Mouse (Mus musculus) midbrain, embryonic 14.5 days (tissue): Measurements from ENCODE around the gene Rdh12. TPM values are rescaled to one million over a fixed set of nuclear protein-coding genes. Genes with fewer than 3 reads are reported as not detected.

Experiments
- ATAC-seq: fragments of 200-750 bp; cut with Nextera tagmentation; 2 replicates; pipeline ENCODE4 v1.8.0; 2017; ENCODE audit warnings: moderate number of reproducible peaks, moderate library complexity; ENCODE audit not compliant: low FRiP score, low TSS enrichment
- DNase-seq: peaks from one replicate; pipeline ENCODE4 v3.0.0-alpha.2; 2015
- H3K27ac ChIP-seq: fragments of 300-500 bp; sonication (generic); replicated peaks from 2 replicates; pipeline ENCODE4 v1.5.1; 2014; ENCODE audit warnings: mild to moderate bottlenecking, low read depth, low read length, moderate library complexity
- H3K27me3 ChIP-seq: fragments of 300-500 bp; sonication (generic); 2 replicates; pipeline ENCODE4 v1.6.1; 2014; ENCODE audit warnings: low read length, control low read depth, mixed read lengths; ENCODE audit not compliant: control insufficient read depth, insufficient read depth
- H3K36me3 ChIP-seq: fragments of 300-500 bp; sonication (generic); 2 replicates; pipeline ENCODE4 v1.6.1; 2014; ENCODE audit warnings: low read length, control low read depth; ENCODE audit not compliant: control insufficient read depth, insufficient read depth
- H3K4me1 ChIP-seq: fragments of 300-500 bp; sonication (generic); 2 replicates; pipeline ENCODE4 v1.6.1; 2014; ENCODE audit warnings: mild to moderate bottlenecking, antibody characterized with exemption, low read length, control low read depth; ENCODE audit not compliant: control insufficient read depth, insufficient read depth
- H3K4me2 ChIP-seq: fragments of 300-500 bp; sonication (generic); 2 replicates; pipeline ENCODE4 v1.6.1; 2014; ENCODE audit warnings: mild to moderate bottlenecking, low read length, moderate library complexity
- H3K4me3 ChIP-seq: fragments of 300-500 bp; sonication (generic); replicated peaks from 2 replicates; pipeline ENCODE4 v1.5.1; 2014; ENCODE audit warnings: low read depth, low read length
- H3K9ac ChIP-seq: fragments of 300-500 bp; sonication (generic); replicated peaks from 2 replicates; pipeline ENCODE4 v1.6.1; 2014; ENCODE audit warnings: mild to moderate bottlenecking, low read length, moderate library complexity
- H3K9me3 ChIP-seq: fragments of 300-500 bp; sonication (generic); 2 replicates; pipeline ENCODE4 v1.6.1; 2016; ENCODE audit warnings: low read length, control low read depth, mixed read lengths; ENCODE audit not compliant: control insufficient read depth
- WGBS: fragments of 180-500 bp; shearing (Covaris S2); extraction: QIAGEN DNeasy Blood & Tissue Kit; methylation state at CpG from one replicate; pipeline ENCODE4 v1.1.7; 2014; 5-methylcytosine and 5-hydroxymethylcytosine counted together
- polyA plus RNA-seq: library from polyadenylated mRNA; unstranded; fragments of >200 nt; fragmentation: Nextera tagmentation; extraction: Ambion mirVana; gene quantifications from 2 replicates; pipeline ENCODE4 v1.2.1, GENCODE M21; 2014

The Rdh12 gene
- polyA plus RNA-seq, 1 experiment from 2014 or later = 0.86 TPM

DNA sequence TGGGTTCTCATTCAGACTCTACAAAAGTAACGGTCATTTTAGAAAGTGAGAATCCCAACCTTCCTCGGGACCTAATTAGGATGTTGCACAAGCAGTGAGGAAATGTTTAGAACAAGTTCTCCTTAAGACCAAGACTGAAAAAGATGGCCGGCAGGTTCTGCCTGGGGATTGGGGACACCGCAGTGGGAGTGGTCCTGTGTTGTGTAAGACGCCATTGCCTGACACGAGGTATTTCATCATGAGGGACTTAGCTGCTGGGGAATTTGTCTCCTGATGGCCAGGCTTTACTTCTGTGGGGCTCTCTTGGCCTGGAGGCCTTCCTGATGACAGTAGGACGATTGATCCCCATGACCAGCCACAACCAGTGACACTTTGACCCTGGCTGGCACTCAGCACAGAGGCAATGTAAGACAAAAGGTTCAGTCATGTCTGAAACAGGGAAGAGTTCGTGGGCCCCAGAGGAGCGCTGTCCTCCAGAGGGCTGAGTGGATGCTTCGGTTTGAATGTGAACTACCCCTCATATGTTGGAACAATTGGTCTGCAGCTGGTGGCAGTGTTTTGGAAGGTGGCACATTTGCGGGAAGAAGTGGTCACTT, 26.9 kb downstream of the Rdh12 start:
- Histone ChIP-seq H3K4me3 (no peak overlapping the region), H3K9me3 (no peaks in the 10 kb centered on the region), H3K4me1 (no peaks in the 10 kb centered on the region), H3K4me2 (no peak overlapping the region), H3K27me3 (no peaks in the 10 kb centered on the region), H3K9ac (no peak overlapping the region), H3K27ac (no peak overlapping the region), H3K36me3 (peaks cover 73% of the 10 kb centered on the region)
- WGBS = 80% methylated on average over 11 of the region's 11 CpGs
- ATAC-seq (no peak), DNase-seq (no peak)

DNA sequence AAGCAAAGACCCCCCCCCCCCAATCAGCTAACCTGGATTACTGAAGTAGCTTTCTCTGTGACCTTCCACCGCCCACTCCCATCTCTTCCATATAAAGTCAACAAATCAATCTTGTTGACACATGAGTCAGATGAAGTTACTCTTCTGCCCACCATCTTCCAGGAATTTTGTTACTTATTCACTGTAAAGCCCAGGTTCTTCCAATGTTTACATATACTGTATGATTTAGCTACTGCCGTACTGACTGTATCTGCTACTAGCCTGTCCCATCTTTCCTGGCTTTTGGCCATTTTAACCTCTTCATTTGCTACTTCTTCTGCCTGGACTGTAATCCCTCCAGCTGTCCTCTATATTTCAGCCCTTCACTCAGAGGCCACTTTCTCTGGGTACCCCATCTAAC, 33.3 kb downstream of the Rdh12 start:
- H3K9me3 ChIP-seq = no peaks in the 10 kb centered on the region
- H3K27me3 ChIP-seq = no peaks in the 10 kb centered on the region
- H3K36me3 ChIP-seq = peaks cover 96% of the 10 kb centered on the region
- ATAC-seq (no peak), DNase-seq (no peak)
- WGBS = 96% methylated on average over 2 of the region's 2 CpGs
- no peak overlapping the region for H3K9ac ChIP-seq
- no peak overlapping the region for H3K4me2 ChIP-seq
- no peak overlapping the region for H3K4me3 ChIP-seq
- no peak overlapping the region for H3K27ac ChIP-seq
- no peaks in the 10 kb centered on the region for H3K4me1 ChIP-seq

DNA sequence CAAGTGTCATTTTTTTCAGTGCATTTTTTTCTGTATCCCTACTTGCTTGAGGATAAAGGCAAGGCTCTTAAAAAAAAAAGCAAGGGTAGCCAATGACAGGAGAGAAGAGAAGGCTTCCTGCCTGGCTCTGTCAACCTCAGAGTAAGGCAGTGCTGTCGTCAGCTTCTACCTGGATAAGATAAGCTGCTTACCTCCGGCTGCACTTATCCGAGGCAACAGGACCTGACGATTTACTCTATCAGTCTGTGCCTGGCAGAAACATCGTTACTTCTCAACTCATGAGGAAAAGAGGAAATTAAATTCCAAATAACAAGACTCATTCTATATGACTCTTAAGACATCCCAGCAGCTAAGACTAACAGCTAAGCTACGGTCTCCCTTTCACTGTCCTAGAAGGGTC, 34.2 kb downstream of the Rdh12 start:
- Histone ChIP-seq H3K9me3 (no peaks in the 10 kb centered on the region), H3K4me2 (no peak overlapping the region), H3K27me3 (no peaks in the 10 kb centered on the region), H3K4me1 (no peaks in the 10 kb centered on the region), H3K36me3 (peaks cover 96% of the 10 kb centered on the region), H3K27ac (no peak overlapping the region), H3K9ac (no peak overlapping the region), H3K4me3 (no peak overlapping the region)
- DNase-seq = no peak
- ATAC-seq = no peak
- WGBS = 94% methylated on average over 6 of the region's 6 CpGs

DNA sequence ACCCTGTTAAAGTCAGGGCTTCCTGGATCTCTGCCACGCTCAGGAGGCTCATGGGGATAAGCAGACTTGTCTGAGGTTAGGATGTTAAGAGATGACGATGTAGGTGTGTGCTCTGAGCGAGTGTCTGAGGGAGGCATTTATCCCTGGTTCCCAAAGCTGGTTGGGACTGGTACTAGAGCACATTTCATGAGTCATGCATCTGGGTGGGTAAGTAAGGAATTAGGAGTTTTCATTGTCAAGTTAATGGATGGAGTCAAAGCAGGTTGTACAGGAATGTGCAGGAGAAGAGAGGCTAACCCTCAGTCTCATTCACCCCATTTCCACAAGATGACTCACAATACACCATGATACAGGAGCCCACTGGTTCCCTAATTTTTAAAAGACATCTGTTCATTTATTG, 39.4 kb downstream of the Rdh12 start:
- H3K36me3 ChIP-seq = peaks cover 95% of the 10 kb centered on the region
- H3K9me3 ChIP-seq = no peaks in the 10 kb centered on the region
- DNase-seq (no peak), ATAC-seq (no peak)
- no peaks in the 10 kb centered on the region for H3K27me3 ChIP-seq
- no peak overlapping the region for H3K4me2 ChIP-seq
- H3K4me1 ChIP-seq = no peaks in the 10 kb centered on the region
- H3K4me3 ChIP-seq = no peak overlapping the region
- no peak overlapping the region for H3K9ac ChIP-seq
- no peak overlapping the region for H3K27ac ChIP-seq
- 86% methylated on average over 3 of the region's 3 CpGs for WGBS

DNA sequence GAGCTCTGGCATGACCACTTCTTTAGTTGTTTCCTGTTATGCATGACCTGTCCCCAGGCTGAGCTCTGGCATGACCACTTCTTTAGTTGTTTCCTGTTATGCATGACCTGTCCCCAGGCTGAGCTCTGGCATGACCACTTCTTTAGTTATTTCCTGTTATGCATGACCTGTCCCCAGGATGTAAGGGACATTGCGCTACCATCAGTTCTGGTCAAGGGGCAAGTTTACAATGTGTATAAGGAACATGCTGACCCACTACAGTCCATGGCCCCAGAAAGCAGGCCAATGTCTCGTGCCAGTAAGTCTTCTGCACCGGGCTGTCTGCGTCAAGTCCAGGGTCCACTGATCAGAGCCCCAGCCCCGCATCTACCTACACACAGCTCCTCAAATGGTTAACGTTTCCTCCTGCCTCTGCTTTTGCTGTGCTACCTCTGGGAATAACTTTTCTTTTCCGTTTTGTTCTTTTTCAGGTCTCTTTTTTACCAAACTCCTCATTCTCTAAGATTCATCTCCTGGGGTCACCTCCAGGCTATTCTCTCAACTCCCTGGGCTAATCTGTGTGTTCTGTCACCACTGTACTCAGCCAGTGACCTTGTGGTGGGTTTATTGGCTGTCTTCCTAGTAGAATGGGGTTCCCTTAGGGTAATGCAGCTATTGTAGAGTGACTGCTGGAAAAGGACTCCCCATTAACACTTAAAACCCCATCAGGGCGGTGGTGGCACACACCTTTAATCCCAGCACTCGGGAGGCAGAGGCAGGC, 44.8 kb downstream of the Rdh12 start:
- H3K4me2 ChIP-seq = no peak overlapping the region
- H3K9me3 ChIP-seq = no peaks in the 10 kb centered on the region
- peaks cover 89% of the 10 kb centered on the region for H3K36me3 ChIP-seq
- H3K9ac ChIP-seq = no peak overlapping the region
- DNase-seq (no peak), ATAC-seq (no peak)
- H3K4me3 ChIP-seq = no peak overlapping the region
- no peaks in the 10 kb centered on the region for H3K27me3 ChIP-seq
- WGBS = 92% methylated on average over 9 of the region's 9 CpGs
- no peak overlapping the region for H3K27ac ChIP-seq
- H3K4me1 ChIP-seq = no peaks in the 10 kb centered on the region

DNA sequence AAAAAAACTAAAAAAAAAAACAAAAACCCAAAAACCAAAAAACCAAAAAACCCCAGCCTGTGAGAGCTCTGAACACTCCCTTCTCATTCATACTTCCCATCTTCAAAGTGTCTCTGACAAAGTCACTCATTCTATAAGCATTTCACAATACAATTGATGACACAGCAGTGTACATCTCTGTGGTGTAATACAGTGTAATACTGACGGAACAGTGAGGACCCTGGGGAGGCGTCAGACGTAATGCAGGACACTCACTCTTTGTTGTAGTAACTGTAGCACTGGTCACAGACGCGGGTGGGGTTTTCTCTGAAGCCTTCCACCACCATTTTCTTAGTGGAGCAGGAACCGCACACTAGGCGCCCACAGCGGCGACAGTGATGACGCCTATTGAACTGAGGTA, 46.3 kb downstream of the Rdh12 start:
- H3K4me3 ChIP-seq = no peak overlapping the region
- H3K9me3 ChIP-seq = no peaks in the 10 kb centered on the region
- H3K36me3 ChIP-seq = peaks cover 81% of the 10 kb centered on the region
- ATAC-seq (no peak), DNase-seq (no peak)
- H3K4me1 ChIP-seq = no peaks in the 10 kb centered on the region
- no peak overlapping the region for H3K9ac ChIP-seq
- no peaks in the 10 kb centered on the region for H3K27me3 ChIP-seq
- no peak overlapping the region for H3K4me2 ChIP-seq
- 93% methylated on average over 10 of the region's 10 CpGs for WGBS
- H3K27ac ChIP-seq = no peak overlapping the region

DNA sequence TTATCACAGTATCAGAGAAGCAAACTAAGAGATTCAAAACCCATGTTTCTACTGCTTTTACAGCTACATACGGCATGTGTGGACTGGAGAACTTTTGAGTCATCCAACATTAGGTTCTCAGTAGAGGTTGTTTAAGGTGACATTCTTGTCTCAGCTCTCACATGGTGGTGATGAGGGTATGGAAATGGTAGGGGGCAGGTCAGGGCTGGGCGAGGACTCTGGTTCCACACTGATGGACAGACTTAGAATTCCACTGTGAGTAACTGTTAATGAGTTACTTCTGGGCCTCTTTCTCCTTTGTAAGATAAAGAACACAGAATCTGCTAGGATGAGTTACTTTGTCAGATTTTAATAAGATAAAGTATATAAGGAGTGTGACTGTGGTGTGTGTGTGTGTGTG, 51.4 kb downstream of the Rdh12 start:
- peaks cover 76% of the 10 kb centered on the region for H3K36me3 ChIP-seq
- no peaks in the 10 kb centered on the region for H3K9me3 ChIP-seq
- H3K27me3 ChIP-seq = no peaks in the 10 kb centered on the region
- 91% methylated on average over 2 of the region's 2 CpGs for WGBS
- DNase-seq = no peak
- no peak for ATAC-seq
- H3K27ac ChIP-seq = no peak overlapping the region
- no peak overlapping the region for H3K4me2 ChIP-seq
- no peak overlapping the region for H3K9ac ChIP-seq
- H3K4me3 ChIP-seq = no peak overlapping the region
- H3K4me1 ChIP-seq = no peaks in the 10 kb centered on the region

DNA sequence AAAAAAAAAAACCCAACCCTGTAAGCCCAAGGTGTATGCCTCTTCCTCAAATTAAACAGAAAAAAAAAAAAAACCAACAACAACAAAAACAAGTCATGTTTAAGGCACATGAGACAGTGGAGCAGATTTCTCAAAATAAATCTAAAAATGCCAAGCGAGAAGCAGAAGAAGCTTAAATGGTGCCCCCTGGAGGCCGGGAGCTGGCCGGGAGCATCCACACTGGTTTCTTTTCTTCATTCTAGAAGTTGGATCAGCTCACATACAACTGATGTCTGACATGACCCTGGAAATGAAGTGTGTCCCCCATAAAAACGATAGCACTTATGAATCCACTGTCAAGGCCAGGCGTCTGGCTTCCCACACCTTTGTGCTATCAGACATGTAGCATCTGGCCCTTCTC, 52.3 kb downstream of the Rdh12 start:
- peak; percentile 69 for DNase-seq
- Histone ChIP-seq H3K4me3 (no peak overlapping the region), H3K4me2 (no peak overlapping the region), H3K27ac (no peak overlapping the region), H3K4me1 (no peaks in the 10 kb centered on the region), H3K9me3 (no peaks in the 10 kb centered on the region), H3K9ac (no peak overlapping the region), H3K36me3 (peaks cover 80% of the 10 kb centered on the region), H3K27me3 (no peaks in the 10 kb centered on the region)
- ATAC-seq = no peak
- WGBS = 54% methylated on average over 5 of the region's 5 CpGs
